Mouse (Mus musculus): Measurements from ENCODE around the gene Gramd1b. TPM values are rescaled to one million over a fixed set of nuclear protein-coding genes. Genes with fewer than 3 reads are reported as not detected.

Gramd1b gene
- polyA plus RNA-seq, 1 experiment from 2014 or later, result 2.7 TPM

DNA sequence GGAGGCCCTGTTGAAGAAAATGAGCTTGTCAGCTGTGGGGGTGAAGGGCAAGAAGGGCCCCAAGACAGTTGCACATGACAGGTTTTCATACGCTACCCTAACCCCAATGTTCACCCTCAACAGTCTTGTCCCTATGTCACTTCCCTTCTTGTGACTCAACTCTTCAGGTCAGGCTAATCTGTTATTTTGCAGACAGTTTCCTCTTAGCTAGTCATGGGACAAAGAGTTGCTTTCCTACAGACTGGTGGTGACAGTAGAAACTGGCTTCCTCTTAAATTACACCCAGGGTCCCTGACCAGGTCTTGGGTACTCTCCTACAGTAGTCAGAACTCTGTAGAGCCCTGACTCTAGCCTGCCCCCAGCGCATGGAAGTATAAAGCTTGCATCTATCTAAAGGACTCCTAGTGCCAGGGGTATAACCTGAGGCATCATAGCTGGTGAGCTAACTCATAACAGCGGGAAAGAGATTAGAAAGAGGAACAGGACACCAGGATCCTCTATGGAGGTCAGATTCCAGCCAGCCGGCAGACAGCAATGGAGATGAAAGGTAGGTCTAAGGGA, 206.9 kb downstream of the Gramd1b start:
- Histone ChIP-seq H3K9me3 (replicated peaks) (no peaks in the 10 kb centered on the region), H3K36me3 (no peaks in the 10 kb centered on the region), H3K27me3 (ENCODE audit: low read depth, poor library complexity, severe bottlenecking) (no peaks in the 10 kb centered on the region), H3K4me3 (no peak overlapping the region), H3K27ac (no peak overlapping the region), H3K4me1 (peaks cover 42% of the 10 kb centered on the region)
- WGBS, result 90% methylated on average over 4 of the region's 4 CpGs
- no peak for DNase-seq (ENCODE audit: low spot score)

DNA sequence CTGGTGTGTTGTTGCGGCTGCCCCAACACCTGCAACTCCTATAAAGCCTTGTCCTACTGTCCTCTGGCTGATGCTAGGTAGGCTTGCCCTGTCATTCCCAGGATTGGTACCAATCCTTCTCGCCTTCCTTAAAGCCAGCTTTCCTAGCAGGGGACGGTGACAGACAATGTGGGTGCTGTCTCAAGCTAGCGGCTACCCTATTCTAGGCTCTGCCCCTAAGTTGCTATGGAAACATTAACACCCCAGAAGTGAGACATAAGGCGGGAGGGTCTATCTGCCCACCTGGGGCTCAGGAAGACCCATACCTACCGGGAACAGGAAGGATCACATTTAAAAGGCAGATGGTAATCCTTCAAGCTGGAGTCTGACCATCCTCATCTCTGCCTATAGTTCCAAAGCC, 207.4 kb downstream of the Gramd1b start:
- 80% methylated on average over 6 of the region's 6 CpGs for WGBS
- H3K9me3 ChIP-seq (replicated peaks), result no peaks in the 10 kb centered on the region
- no peaks in the 10 kb centered on the region for H3K36me3 ChIP-seq
- H3K27me3 ChIP-seq (ENCODE audit: low read depth, poor library complexity, severe bottlenecking), result no peaks in the 10 kb centered on the region
- H3K27ac ChIP-seq, result no peak overlapping the region
- DNase-seq (ENCODE audit: low spot score), result no peak
- no peak overlapping the region for H3K4me3 ChIP-seq
- peaks cover 42% of the 10 kb centered on the region for H3K4me1 ChIP-seq

GRCm38 (mm10) chr9:40323171-40323570, 208.0 kb downstream of the Gramd1b start:
- no peak overlapping the region for H3K27ac ChIP-seq
- H3K27me3 ChIP-seq (ENCODE audit: low read depth, poor library complexity, severe bottlenecking), result no peaks in the 10 kb centered on the region
- no peaks in the 10 kb centered on the region for H3K36me3 ChIP-seq
- H3K4me3 ChIP-seq, result no peak overlapping the region
- 91% methylated on average over 5 of the region's 5 CpGs for WGBS
- H3K9me3 ChIP-seq (replicated peaks), result no peaks in the 10 kb centered on the region
- H3K4me1 ChIP-seq, result peaks cover 42% of the 10 kb centered on the region
- no peak for DNase-seq (ENCODE audit: low spot score)

DNA sequence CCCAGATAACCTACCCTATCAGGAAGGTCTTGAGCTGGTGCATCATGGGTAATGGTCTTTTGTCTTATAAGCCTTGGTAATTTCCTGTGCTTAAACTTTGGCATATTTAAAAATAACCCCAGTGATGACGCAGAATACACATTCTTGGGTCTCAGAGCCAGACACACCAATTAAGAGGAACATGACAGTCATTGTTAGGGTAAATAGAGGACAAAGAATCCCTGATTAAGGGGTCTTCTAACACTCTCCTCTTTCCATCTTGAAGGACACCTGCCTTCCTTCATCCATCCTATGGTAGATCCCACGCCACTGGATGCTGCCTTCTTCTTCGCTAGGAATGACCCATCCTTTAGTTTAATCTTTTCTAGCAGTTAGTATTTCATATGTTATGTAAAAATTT, 208.8 kb downstream of the Gramd1b start:
- Histone ChIP-seq H3K4me3 (no peak overlapping the region), H3K27me3 (ENCODE audit: low read depth, poor library complexity, severe bottlenecking) (no peaks in the 10 kb centered on the region), H3K36me3 (no peaks in the 10 kb centered on the region), H3K4me1 (peaks cover 42% of the 10 kb centered on the region), H3K9me3 (replicated peaks) (no peaks in the 10 kb centered on the region), H3K27ac (no peak overlapping the region)
- over 99% methylated on average over 3 of the region's 3 CpGs for WGBS
- no peak for DNase-seq (ENCODE audit: low spot score)

DNA sequence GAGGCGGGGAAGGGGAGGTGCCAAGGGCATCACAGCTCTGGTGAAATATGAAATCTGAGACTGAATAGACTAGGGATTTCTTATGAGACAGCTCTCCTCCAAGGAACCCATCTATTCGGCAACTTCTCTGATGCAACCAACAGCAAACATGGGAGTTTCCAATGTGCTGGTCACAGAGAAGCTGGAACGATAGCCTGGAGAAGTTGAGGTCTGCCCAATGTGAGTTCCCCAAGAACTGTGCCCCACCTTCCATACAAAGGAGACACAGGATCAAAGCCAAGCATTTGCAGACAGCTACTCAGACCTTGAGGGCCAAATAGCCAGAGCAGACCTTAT, 209.5 kb downstream of the Gramd1b start:
- DNase-seq (ENCODE audit: low spot score), result no peak
- H3K27ac ChIP-seq, result peak overlapping the region; percentile 84
- no peak overlapping the region for H3K4me3 ChIP-seq
- H3K27me3 ChIP-seq (ENCODE audit: low read depth, poor library complexity, severe bottlenecking), result no peaks in the 10 kb centered on the region
- 75% methylated on average over 3 of the region's 3 CpGs for WGBS
- H3K4me1 ChIP-seq, result peaks cover 41% of the 10 kb centered on the region
- no peaks in the 10 kb centered on the region for H3K9me3 ChIP-seq (replicated peaks)
- no peaks in the 10 kb centered on the region for H3K36me3 ChIP-seq

GRCm38 (mm10) chr9:40320879-40321667, 210.1 kb downstream of the Gramd1b start:
- H3K9me3 ChIP-seq (replicated peaks), result no peaks in the 10 kb centered on the region
- 63% methylated on average over 12 of the region's 12 CpGs for WGBS
- no peaks in the 10 kb centered on the region for H3K27me3 ChIP-seq (ENCODE audit: low read depth, poor library complexity, severe bottlenecking)
- peaks cover 35% of the 10 kb centered on the region for H3K4me1 ChIP-seq
- peak; percentile 78 for DNase-seq (ENCODE audit: low spot score)
- H3K27ac ChIP-seq, result peak overlapping the region; percentile 84
- H3K4me3 ChIP-seq, result peak overlapping the region; percentile 13; the same call in 1 of the 2 replicates
- H3K36me3 ChIP-seq, result no peaks in the 10 kb centered on the region

DNA sequence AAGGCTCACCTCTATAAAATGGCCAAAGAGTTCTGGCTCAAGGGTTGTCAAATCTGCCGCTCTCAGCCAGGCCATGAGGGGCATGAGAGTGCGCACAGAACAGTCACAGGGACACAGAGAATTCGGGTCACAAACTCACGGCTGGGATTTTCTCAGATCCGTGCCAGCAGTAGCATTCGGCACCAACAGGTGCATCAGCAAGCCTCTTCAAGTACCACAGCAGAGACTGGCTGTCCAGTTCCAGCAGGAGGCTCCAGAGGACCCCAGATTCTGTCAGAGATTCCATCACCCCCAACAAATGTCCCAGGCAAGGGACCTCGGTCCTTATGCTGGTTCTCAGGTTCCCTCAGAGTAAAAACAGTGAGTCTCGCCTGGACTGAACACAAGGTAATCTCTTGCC, 210.8 kb downstream of the Gramd1b start:
- no peaks in the 10 kb centered on the region for H3K27me3 ChIP-seq (ENCODE audit: low read depth, poor library complexity, severe bottlenecking)
- H3K9me3 ChIP-seq (replicated peaks), result no peaks in the 10 kb centered on the region
- no peak for DNase-seq (ENCODE audit: low spot score)
- H3K4me3 ChIP-seq, result peak overlapping the region; percentile 13; the same call in 1 of the 2 replicates
- peak overlapping the region; percentile 84 for H3K27ac ChIP-seq
- peaks cover 29% of the 10 kb centered on the region for H3K4me1 ChIP-seq
- H3K36me3 ChIP-seq, result no peaks in the 10 kb centered on the region
- 91% methylated on average over 8 of the region's 8 CpGs for WGBS

DNA sequence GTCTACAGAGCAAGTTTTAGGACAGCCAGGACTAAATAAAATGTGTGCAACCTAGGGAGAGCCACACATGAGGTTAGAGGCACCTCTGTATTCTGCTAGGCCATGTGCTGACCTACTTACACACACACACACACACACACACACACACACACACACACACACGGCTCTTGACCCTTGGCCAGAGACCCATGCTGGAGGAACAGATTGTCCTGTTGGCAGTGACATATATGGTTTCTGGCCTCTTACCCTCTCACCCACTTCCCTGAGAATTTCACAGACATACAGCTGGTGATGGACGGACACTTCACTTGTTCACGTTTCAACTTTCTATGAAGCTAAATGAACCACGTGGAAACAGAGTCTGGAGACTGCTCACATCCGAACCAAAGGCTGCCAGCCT, 212.4 kb downstream of the Gramd1b start:
- no peak overlapping the region for H3K27ac ChIP-seq
- H3K4me1 ChIP-seq, result peaks cover 26% of the 10 kb centered on the region
- H3K36me3 ChIP-seq, result no peaks in the 10 kb centered on the region; the same call in 1 of the 2 replicates
- H3K9me3 ChIP-seq (replicated peaks), result no peaks in the 10 kb centered on the region
- no peak for DNase-seq (ENCODE audit: low spot score)
- H3K4me3 ChIP-seq, result no peak overlapping the region
- 83% methylated on average over 5 of the region's 5 CpGs for WGBS
- no peaks in the 10 kb centered on the region for H3K27me3 ChIP-seq (ENCODE audit: low read depth, poor library complexity, severe bottlenecking)

DNA sequence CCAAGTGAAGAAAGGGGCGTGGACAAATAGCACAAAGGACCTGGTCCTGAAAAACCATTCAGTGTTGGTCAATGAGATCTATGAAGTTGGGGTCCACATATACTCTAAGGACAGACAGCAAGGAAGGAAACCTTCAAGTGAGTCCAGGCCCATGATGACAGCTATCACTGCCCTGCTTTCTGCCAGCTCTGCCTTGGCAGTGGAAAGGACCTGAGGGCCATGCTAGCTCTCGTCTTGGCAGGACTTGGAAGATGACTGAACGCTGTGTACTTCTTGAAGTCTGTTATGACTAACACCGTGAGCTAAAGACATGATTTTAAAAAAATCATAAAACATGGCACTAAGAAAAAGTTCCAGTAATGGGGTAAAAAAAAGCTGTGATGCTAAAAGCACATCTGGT, 213.4 kb downstream of the Gramd1b start:
- 93% methylated on average over 4 of the region's 4 CpGs for WGBS
- H3K9me3 ChIP-seq (replicated peaks), result no peaks in the 10 kb centered on the region
- DNase-seq (ENCODE audit: low spot score), result no peak
- H3K27me3 ChIP-seq (ENCODE audit: low read depth, poor library complexity, severe bottlenecking), result no peaks in the 10 kb centered on the region
- H3K4me3 ChIP-seq, result no peak overlapping the region
- H3K27ac ChIP-seq, result no peak overlapping the region
- no peaks in the 10 kb centered on the region; the same call in 1 of the 2 replicates for H3K36me3 ChIP-seq
- peaks cover 26% of the 10 kb centered on the region for H3K4me1 ChIP-seq

DNA sequence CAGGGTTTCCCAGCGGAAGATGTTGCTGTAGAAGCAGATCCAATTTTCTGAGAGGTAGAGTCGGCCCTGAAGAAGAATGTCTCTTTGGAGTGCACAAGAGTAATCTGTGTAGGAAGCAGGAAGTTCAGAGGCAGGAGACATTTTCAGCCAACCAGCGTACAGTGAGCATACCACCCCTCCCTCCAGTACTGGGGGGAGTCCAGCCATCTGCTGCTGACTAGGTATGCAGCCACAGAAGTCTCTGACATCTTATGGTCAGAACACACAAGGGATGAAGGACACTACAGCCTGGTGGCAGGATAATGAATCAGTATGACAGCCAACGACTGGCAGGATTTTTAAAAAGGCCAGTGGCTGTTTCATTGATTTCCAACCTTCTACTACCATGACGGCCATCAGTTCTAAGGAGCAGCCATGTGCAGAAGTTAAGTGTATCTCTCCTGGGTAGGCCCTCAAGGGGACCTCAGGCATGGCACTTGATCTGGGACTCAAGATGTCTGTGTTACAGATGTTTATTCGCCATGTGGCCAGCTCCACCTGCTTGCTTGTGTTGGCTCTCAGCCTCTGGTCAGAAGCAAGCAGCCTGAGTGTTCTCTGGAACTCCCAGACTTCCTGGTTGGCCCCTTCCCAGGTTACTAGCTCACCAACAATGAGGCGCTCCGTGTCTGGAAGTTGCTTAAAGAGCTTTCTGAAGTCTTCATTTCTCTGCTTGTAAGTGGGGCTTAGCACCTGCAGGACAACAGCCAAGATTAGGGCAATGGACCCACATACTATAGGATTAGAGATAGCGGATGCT, 214.1 kb downstream of the Gramd1b start:
- Histone ChIP-seq H3K4me3 (no peak overlapping the region), H3K36me3 (no peaks in the 10 kb centered on the region; the same call in 1 of the 2 replicates), H3K27ac (no peak overlapping the region), H3K4me1 (peaks cover 26% of the 10 kb centered on the region), H3K27me3 (ENCODE audit: low read depth, poor library complexity, severe bottlenecking) (no peaks in the 10 kb centered on the region), H3K9me3 (replicated peaks) (no peaks in the 10 kb centered on the region)
- 92% methylated on average over 9 of the region's 9 CpGs for WGBS
- no peak for DNase-seq (ENCODE audit: low spot score)

GRCm38 (mm10) chr9:40311813-40312212, 219.4 kb downstream of the Gramd1b start:
- WGBS, result 75% methylated on average over 9 of the region's 9 CpGs
- no peaks in the 10 kb centered on the region for H3K9me3 ChIP-seq (replicated peaks)
- DNase-seq (ENCODE audit: low spot score), result no peak
- no peaks in the 10 kb centered on the region for H3K4me1 ChIP-seq
- H3K4me3 ChIP-seq, result no peak overlapping the region
- H3K27me3 ChIP-seq (ENCODE audit: low read depth, poor library complexity, severe bottlenecking), result no peaks in the 10 kb centered on the region
- peaks cover 15% of the 10 kb centered on the region for H3K36me3 ChIP-seq
- H3K27ac ChIP-seq, result no peak overlapping the region

DNA sequence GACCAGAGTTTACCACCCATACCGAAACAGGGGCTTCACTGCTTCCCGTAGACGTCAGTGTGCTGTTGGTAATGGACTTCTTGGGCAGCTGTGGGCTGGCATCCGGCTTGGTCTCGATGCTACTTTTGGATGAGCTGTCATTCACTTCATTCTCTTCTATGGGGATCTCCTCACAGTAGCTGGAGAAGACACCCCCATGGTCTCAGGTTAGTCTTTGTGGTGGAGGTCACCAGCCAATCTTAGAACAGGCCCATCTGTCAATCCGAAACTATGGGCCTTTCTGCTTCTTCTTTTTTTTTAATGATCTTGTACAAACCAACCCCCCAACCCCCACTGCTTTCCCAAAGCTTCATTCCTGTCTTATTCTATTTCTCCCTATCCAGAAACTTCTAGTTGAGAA, 221.3 kb downstream of the Gramd1b start:
- Histone ChIP-seq H3K36me3 (peaks cover 33% of the 10 kb centered on the region), H3K4me1 (no peaks in the 10 kb centered on the region), H3K27me3 (ENCODE audit: low read depth, poor library complexity, severe bottlenecking) (no peaks in the 10 kb centered on the region), H3K27ac (no peak overlapping the region), H3K4me3 (no peak overlapping the region), H3K9me3 (replicated peaks) (no peaks in the 10 kb centered on the region)
- 91% methylated on average over 6 of the region's 6 CpGs for WGBS
- DNase-seq (ENCODE audit: low spot score), result no peak

DNA sequence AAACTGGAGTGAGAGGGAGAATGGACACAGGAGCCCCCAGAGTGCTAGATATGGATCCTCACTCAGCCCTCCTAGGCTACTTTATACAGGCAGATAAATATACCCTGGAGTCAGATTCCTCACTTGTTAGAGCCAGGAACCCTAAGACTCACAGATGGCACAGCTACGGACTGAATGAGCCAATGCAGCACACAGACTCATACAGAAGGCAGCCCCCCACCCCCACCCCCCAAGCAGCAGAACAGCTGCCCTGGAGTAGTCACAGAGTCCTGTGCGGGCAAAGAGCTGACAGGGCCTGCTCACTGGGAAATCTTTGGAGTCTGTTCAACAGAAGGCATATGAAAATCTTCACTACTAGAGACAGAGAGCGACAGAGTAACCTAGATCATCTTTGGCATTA, 223.9 kb downstream of the Gramd1b start:
- no peak overlapping the region for H3K4me3 ChIP-seq
- H3K36me3 ChIP-seq, result peaks cover 43% of the 10 kb centered on the region
- H3K27ac ChIP-seq, result no peak overlapping the region
- 91% methylated on average over 3 of the region's 3 CpGs for WGBS
- no peaks in the 10 kb centered on the region for H3K4me1 ChIP-seq
- DNase-seq (ENCODE audit: low spot score), result no peak
- H3K27me3 ChIP-seq (ENCODE audit: low read depth, poor library complexity, severe bottlenecking), result no peaks in the 10 kb centered on the region
- no peaks in the 10 kb centered on the region for H3K9me3 ChIP-seq (replicated peaks)

Measured in limb, embryonic 10.5 days (tissue).